Mouse (Mus musculus): ENCODE measurements around the gene Vav1.

DNA sequence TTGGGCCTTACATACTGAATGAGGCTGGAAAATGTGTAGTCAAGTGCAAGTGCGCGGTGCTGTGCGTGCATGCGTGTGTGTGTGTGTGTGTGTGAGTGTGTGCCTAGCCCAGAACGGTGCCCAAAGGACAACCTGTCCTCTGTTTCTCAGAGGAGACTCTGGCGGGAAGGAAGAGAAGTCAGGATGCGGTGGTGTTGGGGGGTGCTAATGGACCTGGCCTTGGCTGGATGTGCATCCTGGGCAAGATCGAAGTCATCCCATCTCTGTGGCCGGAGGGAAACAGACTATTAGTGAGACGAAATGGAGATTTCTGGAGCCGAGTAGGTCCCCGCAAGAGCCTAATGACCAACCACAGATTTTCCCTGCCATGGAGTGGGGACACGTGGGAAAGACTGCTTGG is 30.1 kb upstream of the Vav1 start:
- no peak for TF ChIP-seq CTCF (IDR thresholded peaks at IDR 0.05; ENCODE audit: extremely low read depth, insufficient read depth, insufficient read length, insufficient replicate concordance)
- no peak for TF ChIP-seq POLR2A (IDR thresholded peaks at IDR 0.05; ENCODE audit: low read depth, low read length)
